Mouse (Mus musculus) mouse trophoblast stem cell (cell line): Measurements from ENCODE around the gene Ankdd1b.

Experiments used
- in situ Hi-C, 2 experiments: fragments of 300-500 bp; cut with MseI, MboI; formaldehyde crosslinking; loops; 2 replicates in 1 of 2; 3 replicates in 1 of 2; pipeline ENCODE4 v1.15.1; 2025

The Ankdd1b gene

GRCm38 (mm10) chr13:96408786-96409185, 62.2 kb downstream of the Ankdd1b start:
- in situ Hi-C loops, result no loop called here

- in situ Hi-C loops, result no loop called here
Observed at GRCm38 (mm10) chr13:96407040-96407439, 64.0 kb downstream of the Ankdd1b start.

GRCm38 (mm10) chr13:96405518-96405917, 65.5 kb downstream of the Ankdd1b start:
- in situ Hi-C loops, result no loop called here

GRCm38 (mm10) chr13:96401251-96401650, 69.7 kb downstream of the Ankdd1b start:
- in situ Hi-C loops, result no loop called here

GRCm38 (mm10) chr13:96389301-96389700, 81.7 kb downstream of the Ankdd1b start:
- in situ Hi-C loops, result no loop called here

- in situ Hi-C loops, result no loop called here
Observed at GRCm38 (mm10) chr13:96388042-96388888, 82.7 kb downstream of the Ankdd1b start, which contains the start of gene Poc5. Gene Poc5, plus strand, starts transcription at chr13:96388294.

- in situ Hi-C loops, result no loop called here
Observed at GRCm38 (mm10) chr13:96377883-96378282, 93.1 kb downstream of the Ankdd1b start.

GRCm38 (mm10) chr13:96376871-96377270, 94.1 kb downstream of the Ankdd1b start:
- in situ Hi-C loops, result no loop called here

- in situ Hi-C loops, result no loop called here
Observed at GRCm38 (mm10) chr13:96375519-96375918, 95.5 kb downstream of the Ankdd1b start.
